Mouse (Mus musculus): ENCODE results near the gene Sept8. TPM values are rescaled to one million over a fixed set of nuclear protein-coding genes. Genes with fewer than 3 reads are reported as not detected.
A peak's percentile ranks its signal among the peaks of the same experiment; 100 is the strongest.
"Not testable (repeated sequence)": the region's sequence is repeated elsewhere in the genome, so short reads cannot be mapped to it uniquely, and the experiment has no call there.

Gene Sept8
- polyA plus RNA-seq, 1 experiment from 2014 or later = 20.1 TPM

GRCm38 (mm10) chr11:53541222-53541621 lies 22.2 kb downstream of the Sept8 start:
- Histone ChIP-seq H3K4me1 (peaks cover 15% of the 10 kb centered on the region), H3K9me3 (no peaks in the 10 kb centered on the region), H3K27ac (no peak overlapping the region), H3K4me3 (no peak overlapping the region), H3K36me3 (peaks cover 57% of the 10 kb centered on the region), H3K27me3 (ENCODE audit: insufficient read depth, poor library complexity, severe bottlenecking) (no peaks in the 10 kb centered on the region)
- 82% methylated on average over 11 of the region's 11 CpGs for WGBS
- DNase-seq (ENCODE audit: low spot score) = no peak

GRCm38 (mm10) chr11:53543021-53543420 lies 24.0 kb downstream of the Sept8 start:
- 67% methylated on average over 7 of the region's 7 CpGs for WGBS
- H3K27me3 ChIP-seq (ENCODE audit: insufficient read depth, poor library complexity, severe bottlenecking) = no peaks in the 10 kb centered on the region
- DNase-seq (ENCODE audit: low spot score) = no peak

GRCm38 (mm10) chr11:53546271-53546670 lies 27.2 kb downstream of the Sept8 start:
- Histone ChIP-seq H3K27me3 (ENCODE audit: insufficient read depth, poor library complexity, severe bottlenecking) (no peaks in the 10 kb centered on the region), H3K4me3 (no peak overlapping the region), H3K36me3 (peaks cover 10% of the 10 kb centered on the region; the same call in 1 of the 2 replicates), H3K4me1 (peaks cover 25% of the 10 kb centered on the region), H3K9me3 (no peaks in the 10 kb centered on the region), H3K27ac (no peak overlapping the region)
- DNase-seq (ENCODE audit: low spot score) = no peak
- 71% methylated on average over 6 of the region's 6 CpGs for WGBS

More at GRCm38 (mm10) chr11:53543021-53543420, 24.0 kb downstream of the Sept8 start:
- Histone ChIP-seq H3K4me1 (peaks cover 22% of the 10 kb centered on the region), H3K36me3 (peaks cover 39% of the 10 kb centered on the region), H3K4me3 (no peak overlapping the region), H3K9me3 (no peaks in the 10 kb centered on the region), H3K27ac (no peak overlapping the region)

- Histone ChIP-seq H3K4me1 (peaks cover 17% of the 10 kb centered on the region), H3K27ac (no peak overlapping the region), H3K27me3 (ENCODE audit: insufficient read depth, poor library complexity, severe bottlenecking) (no peaks in the 10 kb centered on the region), H3K36me3 (no peaks in the 10 kb centered on the region), H3K9me3 (no peaks in the 10 kb centered on the region), H3K4me3 (no peak overlapping the region)
- 50% methylated on average over 6 of the region's 6 CpGs for WGBS
- DNase-seq (ENCODE audit: low spot score) = no peak
Measured at GRCm38 (mm10) chr11:53547566-53547965, 28.5 kb downstream of the Sept8 start.

GRCm38 (mm10) chr11:53548036-53548605 lies 29.1 kb downstream of the Sept8 start:
- Histone ChIP-seq H3K4me1 (peaks cover 12% of the 10 kb centered on the region), H3K36me3 (no peaks in the 10 kb centered on the region), H3K27me3 (ENCODE audit: insufficient read depth, poor library complexity, severe bottlenecking) (no peaks in the 10 kb centered on the region), H3K4me3 (no peak overlapping the region), H3K9me3 (peaks cover 3% of the 10 kb centered on the region; the same call in 1 of the 2 replicates), H3K27ac (0 out of 2 replicates have a peak overlapping the region, but pooled peaks have one; percentile 17)
- WGBS = 82% methylated on average over 19 of the region's 19 CpGs
- no peak for DNase-seq (ENCODE audit: low spot score)

- Histone ChIP-seq H3K9me3 (peaks cover 4% of the 10 kb centered on the region; the same call in 1 of the 2 replicates), H3K36me3 (no peaks in the 10 kb centered on the region), H3K4me3 (no peak overlapping the region), H3K4me1 (peaks cover 10% of the 10 kb centered on the region), H3K27me3 (ENCODE audit: insufficient read depth, poor library complexity, severe bottlenecking) (no peaks in the 10 kb centered on the region), H3K27ac (no peak overlapping the region)
- DNase-seq (ENCODE audit: low spot score) = no peak
- 90% methylated on average over 1 of the region's 1 CpGs for WGBS
Measured at GRCm38 (mm10) chr11:53550714-53551113, 31.7 kb downstream of the Sept8 start.

- peaks cover 10% of the 10 kb centered on the region for H3K4me1 ChIP-seq
- H3K27me3 ChIP-seq (ENCODE audit: insufficient read depth, poor library complexity, severe bottlenecking) = no peaks in the 10 kb centered on the region
- H3K27ac ChIP-seq = no peak overlapping the region
- no peak for DNase-seq (ENCODE audit: low spot score)
- no peaks in the 10 kb centered on the region for H3K36me3 ChIP-seq
- H3K9me3 ChIP-seq = peaks cover 4% of the 10 kb centered on the region; the same call in 1 of the 2 replicates
- 74% methylated on average over 12 of the region's 12 CpGs for WGBS
- no peak overlapping the region for H3K4me3 ChIP-seq
Measured at GRCm38 (mm10) chr11:53551754-53552153, 32.7 kb downstream of the Sept8 start.

GRCm38 (mm10) chr11:53556529-53556928 lies 37.5 kb downstream of the Sept8 start:
- WGBS = 92% methylated on average over 8 of the region's 20 CpGs
- not testable (repeated sequence) for H3K27me3 ChIP-seq (ENCODE audit: insufficient read depth, poor library complexity, severe bottlenecking); H3K4me3 ChIP-seq; H3K9me3 ChIP-seq; H3K4me1 ChIP-seq; H3K27ac ChIP-seq; DNase-seq (ENCODE audit: low spot score); H3K36me3 ChIP-seq

- H3K27me3 ChIP-seq (ENCODE audit: insufficient read depth, poor library complexity, severe bottlenecking); H3K4me1 ChIP-seq; H3K27ac ChIP-seq; H3K4me3 ChIP-seq; DNase-seq (ENCODE audit: low spot score); H3K9me3 ChIP-seq; H3K36me3 ChIP-seq: not testable (repeated sequence)
- 86% methylated on average over 1 of the region's 3 CpGs for WGBS
Measured at GRCm38 (mm10) chr11:53557992-53558391, 38.9 kb downstream of the Sept8 start.

- not testable (repeated sequence) for H3K36me3 ChIP-seq; H3K4me3 ChIP-seq; DNase-seq (ENCODE audit: low spot score); H3K27me3 ChIP-seq (ENCODE audit: insufficient read depth, poor library complexity, severe bottlenecking); H3K27ac ChIP-seq; H3K9me3 ChIP-seq; H3K4me1 ChIP-seq
- WGBS = 85% methylated on average over 2 of the region's 3 CpGs
Measured at GRCm38 (mm10) chr11:53559980-53560379, 40.9 kb downstream of the Sept8 start.

- DNase-seq (ENCODE audit: low spot score) = no peak
- Histone ChIP-seq H3K4me3 (no peak overlapping the region), H3K9me3 (no peaks in the 10 kb centered on the region), H3K36me3 (no peaks in the 10 kb centered on the region), H3K27me3 (ENCODE audit: insufficient read depth, poor library complexity, severe bottlenecking) (no peaks in the 10 kb centered on the region), H3K4me1 (peaks cover 4% of the 10 kb centered on the region; the same call in 1 of the 2 replicates), H3K27ac (no peak overlapping the region)
- WGBS = 50% methylated on average over 2 of the region's 2 CpGs
Measured at GRCm38 (mm10) chr11:53561986-53562385, 42.9 kb downstream of the Sept8 start.

- 81% methylated on average over 4 of the region's 4 CpGs for WGBS
- Histone ChIP-seq H3K27me3 (ENCODE audit: insufficient read depth, poor library complexity, severe bottlenecking) (no peaks in the 10 kb centered on the region), H3K27ac (peak overlapping the region; percentile 92; the same call in 1 of the 2 replicates), H3K9me3 (no peaks in the 10 kb centered on the region), H3K4me3 (peak overlapping the region; percentile 94), H3K4me1 (peaks cover 16% of the 10 kb centered on the region; the same call in 1 of the 2 replicates), H3K36me3 (peaks cover 5% of the 10 kb centered on the region; the same call in 1 of the 2 replicates)
- no peak for DNase-seq (ENCODE audit: low spot score)
Measured at GRCm38 (mm10) chr11:53566646-53567045, 47.6 kb downstream of the Sept8 start.

- Histone ChIP-seq H3K4me1 (peaks cover 16% of the 10 kb centered on the region; the same call in 1 of the 2 replicates), H3K27me3 (ENCODE audit: insufficient read depth, poor library complexity, severe bottlenecking) (no peaks in the 10 kb centered on the region), H3K4me3 (peak within 1 kb of the TSS; percentile 94), H3K27ac (peak within 1 kb of the TSS; percentile 92), H3K36me3 (peaks cover 5% of the 10 kb centered on the region; the same call in 1 of the 2 replicates), H3K9me3 (no peaks in the 10 kb centered on the region)
- peak; percentile 98 for DNase-seq (ENCODE audit: low spot score)
- WGBS = under 1% methylated on average over 67 of the region's 69 CpGs
Measured at GRCm38 (mm10) chr11:53567224-53568014, 48.4 kb downstream of the Sept8 start, which contains the start of gene Kif3a. Kif3a (plus strand) TSS chr11:53567379.
